Mouse (Mus musculus): ENCODE measurements around the gene Sqstm1. TPM values are rescaled to one million over a fixed set of nuclear protein-coding genes. Genes with fewer than 3 reads are reported as not detected.

The Sqstm1 gene
- total RNA-seq, 2 experiments from 2014 or later: 492 to 540 TPM

Small RNAs within 50 kb of the gene (microRNA-seq; reads per million reads assigned to microRNA genes)
- gene Mir6919: 0.75 to 3.2 reads per million in 2 experiments

Other genes with a start within 250 kb of the Sqstm1 start
- 10 to 100 TPM; 88.8 to 95.0 TPM for gene Rnf130, start 185.5 kb downstream of the Sqstm1 start, total RNA-seq (2021)
- gene Tbc1d9b, start 79.4 kb downstream of the Sqstm1 start, total RNA-seq (2021): 100 to 1,000 TPM; 131 TPM
- 10 to 100 TPM; 11.5 to 13.9 TPM for gene Mrnip, start 36.4 kb downstream of the Sqstm1 start, total RNA-seq (2021)
- 10 to 100 TPM; 65.8 to 72.0 TPM for gene Mgat4b, start 63 bp upstream of the Sqstm1 start, total RNA-seq (2021)
- 1 to 10 TPM; 6.1 to 7.0 TPM for gene Ltc4s, start 27.8 kb upstream of the Sqstm1 start, total RNA-seq (2021)
- 10 to 100 TPM; 10.3 to 10.7 TPM for gene Maml1, start 81.5 kb upstream of the Sqstm1 start, total RNA-seq (2021)
- gene Canx, start 114.8 kb upstream of the Sqstm1 start, total RNA-seq (2021): 100 to 1,000 TPM; 398 to 431 TPM
- gene Cby3, start 143.6 kb upstream of the Sqstm1 start, total RNA-seq (2021): under 1 TPM in 1 of 2 experiments, not detected in 1; 0.93 TPM
- 100 to 1,000 TPM; 257 to 271 TPM for gene Hnrnph1, start 166.2 kb upstream of the Sqstm1 start, total RNA-seq (2021)
- 10 to 100 TPM; 29.2 to 30.3 TPM for gene Rufy1, start 220.3 kb upstream of the Sqstm1 start, total RNA-seq (2021)